Mouse (Mus musculus): ENCODE measurements around the gene Med28. TPM values are rescaled to one million over a fixed set of nuclear protein-coding genes. Genes with fewer than 3 reads are reported as not detected.

Med28 gene
- polyA plus RNA-seq (2021; fragmentation: Nextera tagmentation): 420 and 422 TPM in 2 replicates
- long read RNA-seq, experiment 1, full-length matches to known transcripts: 341 of 351 reads
- long read RNA-seq, experiment 1, partial matches to known transcripts: 1 of 351 reads
- long read RNA-seq, experiment 1, other reads (novel, unspliced or antisense): 9 of 351 reads
- long read RNA-seq, experiment 2, full-length matches to known transcripts: 260 of 268 reads
- long read RNA-seq, experiment 2, partial matches to known transcripts: 0 of 268 reads
- long read RNA-seq, experiment 2, other reads (novel, unspliced or antisense): 8 of 268 reads

DNA sequence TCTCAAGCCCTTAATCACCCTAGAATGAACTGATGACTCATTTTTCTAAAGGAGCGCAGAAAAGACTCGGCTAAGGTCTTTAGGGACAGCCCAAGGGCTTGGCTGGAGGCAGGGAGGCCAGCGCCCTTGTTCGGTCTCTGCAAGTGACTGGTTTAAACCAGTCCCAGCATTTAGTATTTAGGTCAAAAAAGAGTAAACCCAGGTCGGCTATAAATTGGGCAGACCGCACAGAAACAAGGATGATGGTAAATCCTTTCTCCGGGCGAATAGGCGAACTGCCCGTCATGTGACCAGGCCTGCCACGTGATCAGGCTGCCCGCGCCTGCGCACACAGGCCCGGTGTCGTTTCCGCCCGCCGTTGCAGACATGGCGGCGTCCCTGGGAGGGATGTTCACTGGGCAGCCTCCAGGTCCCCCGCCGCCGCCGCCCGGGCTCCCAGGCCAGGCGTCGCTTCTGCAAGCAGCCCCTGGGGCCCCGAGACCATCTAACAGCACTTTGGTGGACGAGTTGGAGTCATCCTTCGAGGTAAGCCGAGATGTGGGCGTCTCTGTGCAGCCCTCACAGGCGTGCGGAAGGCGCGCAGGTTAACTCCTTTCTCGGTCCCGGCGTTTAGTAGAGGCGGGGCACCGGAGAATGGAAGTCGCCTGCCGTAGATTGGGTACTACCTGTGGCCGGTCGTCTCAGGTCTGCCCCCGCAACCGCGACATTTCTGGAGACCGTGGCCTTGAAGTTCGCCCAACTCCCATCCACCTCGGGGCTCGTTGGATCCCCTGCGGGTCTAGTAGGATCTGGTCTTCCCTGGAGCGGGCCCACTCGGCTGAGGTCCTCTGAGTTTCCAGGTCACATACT, at the start of gene Med28:
Gene Med28 (plus strand): TSS at position 270 of the 849 bp plus-strand sequence.

DNA sequence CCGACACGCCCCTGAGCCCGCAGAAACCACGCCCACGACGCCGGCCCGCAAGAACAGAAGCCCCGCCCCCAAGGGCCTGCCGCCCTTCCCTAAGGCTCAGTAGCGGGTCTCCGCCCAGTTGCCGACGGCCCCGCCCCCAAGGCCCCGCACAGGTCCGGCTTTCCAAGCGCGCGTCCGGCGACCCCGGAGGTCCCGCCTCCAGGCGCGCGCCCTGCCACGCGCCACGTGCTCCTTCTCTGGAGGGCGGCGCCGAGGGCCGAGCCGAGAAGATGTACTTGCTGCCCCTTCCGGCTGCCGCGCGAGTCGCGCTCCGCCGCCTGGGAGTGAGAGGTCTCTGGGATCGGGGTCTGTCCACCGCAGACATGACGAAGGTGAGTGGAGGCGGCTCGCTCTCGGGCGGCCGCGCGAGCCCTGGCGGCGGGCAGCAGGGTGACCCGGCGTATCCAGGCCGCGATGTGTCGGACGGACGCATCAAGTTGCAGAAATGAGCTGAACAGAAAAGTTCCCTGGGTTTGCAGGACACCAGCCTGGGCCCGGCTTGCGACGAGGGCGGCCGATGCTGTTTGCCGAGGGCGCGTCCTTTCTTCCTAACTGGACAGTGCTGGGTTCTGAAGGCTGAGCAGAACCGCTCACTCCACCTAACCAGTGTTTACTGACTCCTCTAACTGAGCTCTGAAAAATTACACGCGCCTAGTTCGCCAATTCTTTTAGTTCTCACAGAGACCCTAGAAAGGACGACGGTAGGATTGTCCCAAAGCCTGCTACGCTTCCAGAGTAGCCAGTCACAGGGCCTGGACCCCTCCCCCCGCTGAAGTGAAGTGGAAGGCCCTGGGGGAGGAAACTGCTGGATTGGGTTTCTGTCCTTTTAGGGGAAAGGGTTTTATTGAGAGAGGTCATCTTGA, 26.6 kb upstream of the Med28 start, which contains the start of gene Lap3:
Gene Lap3 (plus strand): TSS at position 184 of the 902 bp plus-strand sequence.

Other genes with a start within 250 kb of the Med28 start
- gene Qdpr, start 70.0 kb upstream of the Med28 start, polyA plus RNA-seq (2021; fragmentation: Nextera tagmentation): 371 and 471 TPM in 2 replicates
- 0.21 and 0.70 TPM in 2 replicates for gene Clrn2, start 66.5 kb upstream of the Med28 start, polyA plus RNA-seq (2021; fragmentation: Nextera tagmentation)
- 98.4 and 98.7 TPM in 2 replicates for gene Lap3, start 26.9 kb upstream of the Med28 start, polyA plus RNA-seq (2021; fragmentation: Nextera tagmentation)
- gene Fam184b, start 119.4 kb downstream of the Med28 start, polyA plus RNA-seq (2021; fragmentation: Nextera tagmentation): 1.5 and 1.6 TPM in 2 replicates
- gene Ncapg, start 149.7 kb downstream of the Med28 start, polyA plus RNA-seq (2021; fragmentation: Nextera tagmentation): 0.10 and 0.14 TPM in 2 replicates